Mouse (Mus musculus): ENCODE measurements around the gene Gm21425. TPM values are rescaled to one million over a fixed set of nuclear protein-coding genes. Genes with fewer than 3 reads are reported as not detected.
"Not testable (repeated sequence)": the region's sequence is repeated elsewhere in the genome, so short reads cannot be mapped to it uniquely, and the experiment has no call there.

Gm21425 gene
- not detected in 2 replicates for polyA plus RNA-seq (2016; fragmentation: Nextera tagmentation; extraction: Ambion mirVana)

DNA sequence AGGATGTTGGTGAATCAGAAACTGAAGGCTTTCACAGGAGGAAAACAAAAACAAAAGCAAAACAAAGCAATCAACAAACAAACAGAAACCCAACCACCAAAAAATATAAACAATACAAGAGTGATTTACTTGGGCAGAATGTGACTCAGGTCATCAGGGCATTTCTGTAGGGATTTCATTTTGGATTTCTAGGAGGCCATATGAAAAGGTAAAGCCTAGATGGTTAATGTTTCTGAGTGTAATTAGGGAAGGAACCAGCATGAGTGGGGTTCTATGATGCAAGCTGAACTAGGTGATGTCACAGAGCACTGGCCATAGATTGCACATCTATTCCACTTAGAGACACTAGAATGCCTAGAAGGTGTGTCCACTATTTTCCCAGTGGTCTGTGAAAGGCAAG is at the start of gene Gm21425:
Gene Gm21425 (plus strand): TSS at position 301 of the 400 bp plus-strand sequence.
- not testable (repeated sequence) for H3K9me3 ChIP-seq; H3K27ac ChIP-seq; H3K27me3 ChIP-seq (replicated peaks); H3K4me3 ChIP-seq; H3K4me1 ChIP-seq; H3K36me3 ChIP-seq; ATAC-seq (ENCODE audit: low FRiP score, low read depth); H3K4me2 ChIP-seq (replicated peaks); H3K9ac ChIP-seq

DNA sequence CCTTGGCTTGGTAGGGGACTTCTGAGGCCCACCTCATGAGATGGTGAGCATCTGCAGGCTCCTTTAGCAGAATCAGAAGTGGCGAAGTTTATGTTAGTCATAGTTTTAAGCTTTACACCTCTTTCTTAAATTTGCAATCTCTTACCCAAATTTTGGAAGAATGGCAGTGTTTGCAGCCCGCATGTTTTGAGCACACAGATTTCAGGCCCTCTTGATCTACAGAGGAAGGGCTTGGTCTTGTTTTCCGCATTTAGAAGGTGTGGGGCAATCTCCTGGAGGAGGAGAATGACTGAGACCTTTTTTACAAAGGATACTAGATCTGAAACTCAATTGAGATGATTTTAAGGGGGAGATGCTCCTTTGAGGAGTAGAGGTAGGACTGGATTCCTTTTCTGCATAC is 28.4 kb upstream of the Gm21425 start, which contains the start of gene Gm21891:
Gene Gm21891 (minus strand): TSS at position 101 of the 400 bp plus-strand sequence.
- H3K4me3 ChIP-seq; H3K27me3 ChIP-seq (replicated peaks); H3K27ac ChIP-seq; H3K4me2 ChIP-seq (replicated peaks); ATAC-seq (ENCODE audit: low FRiP score, low read depth); H3K9ac ChIP-seq; H3K4me1 ChIP-seq; H3K36me3 ChIP-seq; H3K9me3 ChIP-seq: not testable (repeated sequence)
- no CpG with 5 or more reads among the region's 3 CpGs for WGBS

Other genes starting within 250 kb of the Gm21425 start
- gene Gm20807, start 119.1 kb upstream of the Gm21425 start, polyA plus RNA-seq (2016; fragmentation: Nextera tagmentation; extraction: Ambion mirVana) = not detected in 2 replicates
- not detected in 2 replicates for gene Gm21891, start 28.5 kb upstream of the Gm21425 start, polyA plus RNA-seq (2016; fragmentation: Nextera tagmentation; extraction: Ambion mirVana)
- gene Gm21828, start 62.0 kb downstream of the Gm21425 start, polyA plus RNA-seq (2016; fragmentation: Nextera tagmentation; extraction: Ambion mirVana) = not detected in 2 replicates
- gene Gm21440, start 90.4 kb downstream of the Gm21425 start, polyA plus RNA-seq (2016; fragmentation: Nextera tagmentation; extraction: Ambion mirVana) = not detected in 2 replicates
- gene Gm21454, start 90.5 kb downstream of the Gm21425 start, polyA plus RNA-seq (2016; fragmentation: Nextera tagmentation; extraction: Ambion mirVana) = not detected in 2 replicates
- not detected in 2 replicates for gene Gm21725, start 187.1 kb downstream of the Gm21425 start, polyA plus RNA-seq (2016; fragmentation: Nextera tagmentation; extraction: Ambion mirVana)